Mouse (Mus musculus): ENCODE data around the gene Rin2.

- TF ChIP-seq CTCF (IDR thresholded peaks at IDR 0.05; ENCODE audit: control insufficient read depth, insufficient read depth, insufficient read length) = no peak
- no peak for TF ChIP-seq CEBPB (IDR thresholded peaks at IDR 0.05; ENCODE audit: low read depth)
- TF ChIP-seq MAX (IDR thresholded peaks at IDR 0.05) = no peak
- no peak for TF ChIP-seq FOSL1 (IDR thresholded peaks at IDR 0.05; ENCODE audit: insufficient read depth, low read length, poor library complexity, severe bottlenecking)
Observed at GRCm38 (mm10) chr2:145861193-145862123, 186.4 kb downstream of the Rin2 start.
